Mouse (Mus musculus) ES-E14 (cell line): Measurements from ENCODE around the gene Tmco4. TPM values are rescaled to one million over a fixed set of nuclear protein-coding genes. Genes with fewer than 3 reads are reported as not detected.

Experiments used
- DNase-seq: peaks from one replicate; pipeline ENCODE4 v3.0.0-alpha.2; 2013; ENCODE audit warnings: low read depth, low spot score
- H3K27ac ChIP-seq: 2 replicates; pipeline ENCODE4 v1.5.1; 2012; ENCODE audit warnings: low read depth, mild to moderate bottlenecking, low read length, moderate library complexity, mixed read lengths; ENCODE audit not compliant: poor library complexity, insufficient read depth, severe bottlenecking
- H3K36me3 ChIP-seq: 2 replicates; pipeline ENCODE4 v1.6.1; 2012; ENCODE audit warnings: mild to moderate bottlenecking, low read length, moderate library complexity, mixed read lengths; ENCODE audit not compliant: control insufficient read depth, poor library complexity, insufficient read depth, severe bottlenecking
- H3K4me1 ChIP-seq, 2 experiments: fragments of 150-350 bp in 1 of 2; sonication (generic) in 1 of 2; 2 replicates each; pipeline ENCODE4 v1.6.1; 2012; ENCODE audit warnings: low read length in 2 of 2, mild to moderate bottlenecking in 1 of 2, mixed read lengths in 1 of 2; ENCODE audit not compliant: control insufficient read depth in 2 of 2, insufficient read depth in 2 of 2, poor library complexity in 1 of 2
- H3K4me3 ChIP-seq, 2 experiments: fragments of 150-350 bp in 1 of 2; sonication (generic) in 1 of 2; 2 replicates each; pipeline ENCODE4 v1.5.1; 2012; ENCODE audit warnings: low read length in 2 of 2, low read depth in 1 of 2, mild to moderate bottlenecking in 1 of 2, mixed read lengths in 1 of 2; ENCODE audit not compliant: insufficient read depth in 1 of 2, poor library complexity in 1 of 2, severe bottlenecking in 1 of 2
- H3K9ac ChIP-seq: 2 replicates; pipeline ENCODE4 v1.6.1; 2012; ENCODE audit warnings: low read depth, mild to moderate bottlenecking, low read length, mixed read lengths; ENCODE audit not compliant: poor library complexity, insufficient read depth, severe bottlenecking
- H3K9me3 ChIP-seq: fragments of 150-350 bp; sonication (generic); 2 replicates; pipeline ENCODE4 v1.6.1; 2012; ENCODE audit warnings: low read depth, mild to moderate bottlenecking, low read length; ENCODE audit not compliant: control insufficient read depth, insufficient read depth
- CHD2 ChIP-seq: IDR thresholded peaks from 2 replicates; pipeline ENCODE4 v1.6.1; 2014; ENCODE audit warnings: mild to moderate bottlenecking, low read depth, low read length, inconsistent platforms
- HCFC1 ChIP-seq: IDR thresholded peaks from 2 replicates; pipeline ENCODE4 v1.6.1; 2012; ENCODE audit warnings: low read length, inconsistent platforms, borderline replicate concordance; ENCODE audit not compliant: insufficient read depth
- MAFK ChIP-seq: IDR thresholded peaks from 2 replicates; pipeline ENCODE4 v1.6.1; 2014; ENCODE audit warnings: mild to moderate bottlenecking, low read depth, low read length, inconsistent platforms; ENCODE audit not compliant: insufficient read depth
- ZC3H11A ChIP-seq: IDR thresholded peaks from 2 replicates; pipeline ENCODE4 v1.6.1; 2012; ENCODE audit warnings: low read depth, mild to moderate bottlenecking, inconsistent platforms, low read length, borderline replicate concordance
- ZNF384 ChIP-seq: IDR thresholded peaks from 2 replicates; pipeline ENCODE4 v1.6.1; 2012; ENCODE audit warnings: low read depth, low read length, inconsistent platforms
- in situ Hi-C, 2 experiments: fragments of 600-800 bp; cut with MboI; formaldehyde crosslinking; loops; one replicate each; pipeline ENCODE4 v1.15.1; 2025; ENCODE audit warnings: low sequenced_read_pairs in 2 of 2, inconsistent platforms in 1 of 2; ENCODE audit not compliant: unreplicated experiment in 2 of 2
- total RNA-seq: library from RNA; depleted of rRNA; stranded (reverse); fragments of 300-350 nt; gene quantifications from 2 replicates; pipeline ENCODE4 v1.2.3, GENCODE M21; 2012

The Tmco4 gene
- total RNA-seq, 1 experiment, result 4.7 TPM

DNA sequence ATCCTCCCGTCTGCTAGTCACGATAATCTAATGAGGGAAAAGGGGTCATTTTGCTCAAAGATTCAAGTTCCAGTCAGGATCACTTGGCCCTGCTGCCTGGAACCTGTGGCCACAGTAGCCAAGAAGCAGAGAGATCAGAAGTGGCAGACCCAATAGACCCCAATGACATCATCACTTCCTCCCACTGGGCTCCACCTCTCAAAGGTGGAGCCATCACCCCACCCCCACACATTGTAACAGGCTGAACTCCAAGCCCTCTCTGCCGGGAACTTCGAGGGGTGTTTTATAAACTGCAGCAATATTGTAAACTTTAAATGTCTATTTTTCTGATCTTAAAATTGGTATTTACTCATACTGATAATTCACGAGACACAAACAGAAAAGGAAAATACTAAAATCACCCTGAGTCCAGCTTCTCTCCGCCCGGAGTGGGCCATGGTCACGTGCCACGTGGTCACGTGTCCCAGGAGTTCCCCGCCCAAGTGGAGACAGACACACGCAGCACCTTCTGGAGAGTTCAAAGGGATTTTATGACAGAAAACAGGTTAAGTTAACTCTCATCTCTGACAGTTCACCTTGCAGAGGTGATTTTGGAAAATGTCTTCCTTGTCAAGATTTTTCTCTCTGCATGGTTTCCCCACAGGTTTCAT lies 8.2 kb downstream of the Tmco4 start:
- H3K36me3 ChIP-seq, result no peaks in the 10 kb centered on the region
- in situ Hi-C loops, result no loop called here
- H3K9me3 ChIP-seq, result no peaks in the 10 kb centered on the region
- peak overlapping the region; percentile 24 to 28; a peak in 3 of 4 replicates for H3K4me3 ChIP-seq
- TF ChIP-seq HCFC1, result no peak
- no peak for TF ChIP-seq ZC3H11A
- no peak for TF ChIP-seq MAFK
- no peak for TF ChIP-seq CHD2
- TF ChIP-seq ZNF384, result no peak
- no peak overlapping the region; the same call in 1 of the 2 replicates for H3K27ac ChIP-seq
- peak overlapping the region; percentile 66; the same call in 1 of the 2 replicates for H3K9ac ChIP-seq
- H3K4me1 ChIP-seq, result peaks cover 0 to 21% of the 10 kb centered on the region in 2 experiments; a peak in 1 of 4 replicates
- DNase-seq, result peak; percentile 74

DNA sequence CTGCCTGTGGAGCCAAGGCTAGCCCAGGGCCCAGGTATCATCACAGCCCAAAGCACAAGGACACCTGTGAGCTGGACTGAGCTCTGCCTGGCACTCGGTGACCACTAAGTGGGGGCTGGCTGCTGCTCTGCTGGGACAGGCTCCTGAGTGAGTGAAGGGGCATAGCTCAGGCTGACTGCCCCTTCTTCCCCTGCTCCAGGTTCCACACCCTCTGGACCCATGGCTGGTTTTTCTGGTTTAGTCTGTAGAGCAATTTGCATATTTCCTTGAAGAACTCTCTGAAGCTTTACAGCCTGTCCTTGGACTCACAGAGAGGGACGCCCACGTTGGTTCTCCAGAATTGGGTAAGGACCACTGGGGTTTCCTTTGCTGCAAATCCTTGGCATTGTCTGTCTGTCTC lies 10.7 kb downstream of the Tmco4 start:
- in situ Hi-C loops, result no loop called here
- no peaks in the 10 kb centered on the region for H3K36me3 ChIP-seq
- TF ChIP-seq MAFK (no peak), ZNF384 (no peak), HCFC1 (no peak), CHD2 (no peak), ZC3H11A (no peak)
- H3K9me3 ChIP-seq, result no peaks in the 10 kb centered on the region
- no peak overlapping the region for H3K9ac ChIP-seq
- peaks cover 0 to 21% of the 10 kb centered on the region in 2 experiments; a peak in 1 of 4 replicates for H3K4me1 ChIP-seq
- no peak overlapping the region for H3K27ac ChIP-seq
- no peak for DNase-seq
- H3K4me3 ChIP-seq, result no peak overlapping the region

DNA sequence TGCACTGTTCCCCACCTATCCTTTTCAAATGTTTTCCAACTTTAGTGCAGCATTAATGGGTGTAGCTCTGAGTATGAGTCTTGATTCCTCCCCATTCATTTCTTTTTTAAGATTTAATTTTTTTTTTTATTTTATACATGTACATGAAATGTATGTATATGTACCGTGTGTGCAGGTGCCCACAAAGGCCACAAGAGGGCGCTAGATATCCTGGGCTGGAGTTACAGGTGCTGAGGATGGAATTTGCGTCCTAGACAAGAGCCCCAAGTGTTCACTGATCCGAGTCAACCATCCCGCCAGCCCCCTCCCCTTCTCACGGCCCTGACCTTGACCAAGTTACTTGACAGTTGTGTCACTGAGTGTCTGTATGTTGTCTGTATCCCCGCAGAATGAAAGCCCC lies 12.1 kb downstream of the Tmco4 start:
- no peaks in the 10 kb centered on the region for H3K9me3 ChIP-seq
- peak; percentile 35 for DNase-seq
- TF ChIP-seq MAFK (no peak), ZNF384 (no peak), CHD2 (no peak), ZC3H11A (no peak), HCFC1 (no peak)
- H3K36me3 ChIP-seq, result no peaks in the 10 kb centered on the region
- H3K27ac ChIP-seq, result no peak overlapping the region
- H3K4me1 ChIP-seq, result peaks cover 0 to 21% of the 10 kb centered on the region in 2 experiments; a peak in 1 of 4 replicates
- in situ Hi-C loops, result no loop called here
- H3K4me3 ChIP-seq, result no peak overlapping the region
- no peak overlapping the region for H3K9ac ChIP-seq

DNA sequence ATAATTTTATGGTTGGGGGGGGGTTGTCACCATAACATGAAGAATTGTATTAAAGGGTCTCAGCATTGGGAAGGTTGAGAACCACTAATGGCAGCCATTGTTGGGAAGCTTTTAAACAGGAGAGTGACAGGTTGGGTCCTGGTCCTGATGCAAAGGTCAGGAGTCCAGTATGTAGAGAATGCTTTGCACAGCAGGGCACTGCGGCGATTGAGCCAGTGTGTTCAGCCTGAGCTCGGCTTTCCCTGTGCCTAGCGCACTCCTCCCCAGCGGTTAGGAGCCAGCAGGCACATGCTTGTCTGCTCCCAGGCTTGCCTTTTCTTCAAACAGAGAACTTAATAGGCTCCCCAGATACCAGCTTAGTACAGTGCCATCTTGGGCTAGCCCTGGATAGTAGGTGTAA lies 13.6 kb downstream of the Tmco4 start:
- Histone ChIP-seq H3K4me1 (peaks cover 0 to 20% of the 10 kb centered on the region in 2 experiments; a peak in 1 of 4 replicates), H3K27ac (no peak overlapping the region), H3K4me3 (no peak overlapping the region), H3K36me3 (peaks cover 2% of the 10 kb centered on the region; the same call in 1 of the 2 replicates), H3K9ac (no peak overlapping the region), H3K9me3 (no peaks in the 10 kb centered on the region)
- DNase-seq, result no peak
- in situ Hi-C loops, result no loop called here
- no peak for TF ChIP-seq CHD2
- TF ChIP-seq ZNF384, result no peak
- TF ChIP-seq MAFK, result no peak
- no peak for TF ChIP-seq ZC3H11A
- TF ChIP-seq HCFC1, result no peak

DNA sequence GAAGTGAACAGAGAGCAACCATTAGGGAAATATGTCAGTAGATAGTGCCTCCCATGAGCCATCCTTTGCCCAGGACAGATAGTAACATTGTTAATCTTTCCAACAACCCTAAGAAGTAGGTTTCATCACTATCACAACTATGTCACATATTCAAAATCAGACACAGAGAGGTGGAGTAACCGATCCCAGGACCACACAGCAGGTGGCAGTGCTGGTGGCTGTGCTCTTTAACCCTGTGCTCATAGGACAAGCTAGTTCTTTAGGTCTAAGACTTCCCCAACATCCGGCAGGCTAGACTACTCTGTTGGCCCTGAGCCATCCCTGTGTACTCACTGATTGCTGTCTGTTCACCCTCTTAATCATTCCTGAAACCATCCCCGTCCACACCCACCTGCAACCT lies 21.7 kb downstream of the Tmco4 start:
- H3K4me1 ChIP-seq, result peaks cover 0 to 5% of the 10 kb centered on the region in 2 experiments; a peak in 1 of 4 replicates
- H3K9me3 ChIP-seq, result no peaks in the 10 kb centered on the region
- no peak overlapping the region for H3K9ac ChIP-seq
- no peak overlapping the region for H3K4me3 ChIP-seq
- no peak overlapping the region for H3K27ac ChIP-seq
- in situ Hi-C loops, result no loop called here
- peaks cover 2% of the 10 kb centered on the region; the same call in 1 of the 2 replicates for H3K36me3 ChIP-seq
- no peak for DNase-seq
- no peak for TF ChIP-seq HCFC1
- TF ChIP-seq MAFK, result no peak
- TF ChIP-seq ZC3H11A, result no peak
- no peak for TF ChIP-seq ZNF384
- no peak for TF ChIP-seq CHD2
